ENCODE assay signal across 8 mouse cellular contexts in the genomic region with DNA sequence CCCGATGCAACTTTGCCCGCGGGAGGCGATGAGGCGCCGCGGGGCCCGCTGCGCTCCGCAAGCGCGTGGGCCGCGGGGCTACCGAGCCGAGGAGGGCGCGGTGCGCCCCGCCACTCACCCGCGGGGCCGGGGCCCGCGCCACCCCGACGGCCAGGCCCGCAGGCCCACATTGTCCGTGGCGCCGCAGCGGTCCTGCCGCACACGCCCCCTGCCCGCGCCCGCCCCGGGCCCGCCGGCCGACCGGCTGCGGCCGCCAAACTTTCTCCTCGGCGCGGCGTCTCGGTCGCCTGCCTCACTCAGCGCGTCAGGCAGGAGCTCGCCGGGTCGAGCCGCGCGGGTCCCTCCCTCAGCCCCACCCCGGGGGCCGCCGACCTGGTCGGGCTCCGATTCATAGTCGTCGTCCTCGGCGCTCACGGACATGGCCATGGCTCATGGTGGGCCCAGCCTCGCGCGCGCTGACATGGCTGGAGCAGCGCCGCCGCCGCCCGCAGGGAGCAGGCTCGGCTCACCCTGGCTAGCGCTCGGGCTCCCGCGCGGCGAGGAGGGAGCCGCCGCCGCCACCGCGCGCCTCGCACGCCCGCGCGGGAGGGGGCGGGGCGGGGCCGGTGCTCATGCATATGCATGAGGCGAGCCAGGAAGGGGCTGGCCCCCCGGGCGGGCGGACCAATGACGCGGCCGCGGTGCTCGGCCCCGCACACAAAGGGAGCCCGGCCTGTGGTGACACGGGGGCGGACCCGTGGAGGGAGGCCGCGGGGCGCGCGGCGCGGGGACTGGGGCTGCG. TPM values are rescaled to one million over a fixed set of nuclear protein-coding genes. Genes with fewer than 3 reads are reported as not detected.
DNase-seq lines count a peak whose midpoint lies in the region; ATAC-seq and TF ChIP-seq lines count a peak whose summit lies in the region.

No protein-coding gene starts in this region.

- H3K9ac ChIP-seq in embryonic facial prominence, embryonic 15.5 days, result peak overlapping the region; percentile 87
- peak overlapping the region; percentile 97 for H3K9ac ChIP-seq in kidney, embryonic 14.5 days (ENCODE audit: low read depth, low read length)
- peak overlapping the region; percentile 90 for H3K9ac ChIP-seq in limb, embryonic 14.5 days (ENCODE audit: low read depth, low read length, severe bottlenecking)
- peak overlapping the region; percentile 88 for H3K9ac ChIP-seq in midbrain, postnatal 0 days (replicated peaks; ENCODE audit: low read length, poor library complexity, severe bottlenecking)

- H3K4me2 ChIP-seq in embryonic facial prominence, embryonic 15.5 days (replicated peaks), result peak overlapping the region; percentile 83
- peak overlapping the region; percentile 88 for H3K4me2 ChIP-seq in kidney, embryonic 14.5 days (replicated peaks; ENCODE audit: low read depth, low read length)
- peak overlapping the region; percentile 84 for H3K4me2 ChIP-seq in limb, embryonic 14.5 days (replicated peaks; ENCODE audit: low read depth, low read length, severe bottlenecking)
- peak overlapping the region; percentile 71 for H3K4me2 ChIP-seq in midbrain, postnatal 0 days (ENCODE audit: low read depth, low read length, poor library complexity, severe bottlenecking)

- no peak for TF ChIP-seq CTCF in bone marrow macrophage, adult 2 months (IDR thresholded peaks at IDR 0.05; ENCODE audit: low read depth, low read length)
- TF ChIP-seq CTCF in midbrain, postnatal 0 days (IDR thresholded peaks at IDR 0.05), result peak; percentile 29; the same call in 1 of the 2 replicates

- H3K4me3 ChIP-seq in bone marrow macrophage, adult 2 months (ENCODE audit: insufficient read depth, low read length), result peak overlapping the region; percentile 71
- H3K4me3 ChIP-seq in embryonic facial prominence, embryonic 15.5 days (replicated peaks), result peak overlapping the region; percentile 83
- peak overlapping the region; percentile 87 for H3K4me3 ChIP-seq in kidney, embryonic 14.5 days (ENCODE audit: low read length)
- peak overlapping the region; percentile 85 for H3K4me3 ChIP-seq in limb, embryonic 14.5 days (replicated peaks; ENCODE audit: low read length)
- peak overlapping the region; percentile 87 for H3K4me3 ChIP-seq in midbrain, postnatal 0 days (ENCODE audit: low read depth, low read length)

- H3K4me1 ChIP-seq in bone marrow macrophage, adult 2 months (ENCODE audit: control insufficient read depth, insufficient read depth, low read length), result peaks cover 36% of the 10 kb centered on the region
- H3K4me1 ChIP-seq in embryonic facial prominence, embryonic 15.5 days, result peaks cover 27% of the 10 kb centered on the region
- H3K4me1 ChIP-seq in kidney, embryonic 14.5 days (ENCODE audit: control insufficient read depth, insufficient read depth, low read length), result peaks cover 27% of the 10 kb centered on the region
- H3K4me1 ChIP-seq in limb, embryonic 14.5 days (ENCODE audit: control insufficient read depth, insufficient read depth, low read length), result peaks cover 10% of the 10 kb centered on the region; the same call in 1 of the 2 replicates
- H3K4me1 ChIP-seq in midbrain, postnatal 0 days (ENCODE audit: insufficient read depth, low read length), result peaks cover 7% of the 10 kb centered on the region; the same call in 1 of the 2 replicates

- H3K27me3 ChIP-seq in embryonic facial prominence, embryonic 15.5 days, result no peaks in the 10 kb centered on the region
- no peaks in the 10 kb centered on the region for H3K27me3 ChIP-seq in kidney, embryonic 14.5 days (ENCODE audit: control insufficient read depth, insufficient read depth, low read length)
- H3K27me3 ChIP-seq in limb, embryonic 14.5 days (ENCODE audit: control insufficient read depth, insufficient read depth, low read length), result no peaks in the 10 kb centered on the region
- H3K27me3 ChIP-seq in midbrain, postnatal 0 days (ENCODE audit: insufficient read depth, low read length), result no peaks in the 10 kb centered on the region

- H3K9me3 ChIP-seq in embryonic facial prominence, embryonic 15.5 days (replicated peaks), result no peaks in the 10 kb centered on the region
- H3K9me3 ChIP-seq in kidney, embryonic 14.5 days (ENCODE audit: control insufficient read depth, low read length), result no peaks in the 10 kb centered on the region
- no peaks in the 10 kb centered on the region for H3K9me3 ChIP-seq in limb, embryonic 14.5 days (ENCODE audit: control insufficient read depth, low read length)
- no peaks in the 10 kb centered on the region for H3K9me3 ChIP-seq in midbrain, postnatal 0 days (ENCODE audit: low read length)

- no peaks in the 10 kb centered on the region for H3K36me3 ChIP-seq in embryonic facial prominence, embryonic 15.5 days
- H3K36me3 ChIP-seq in kidney, embryonic 14.5 days (ENCODE audit: control insufficient read depth, insufficient read depth, low read length), result no peaks in the 10 kb centered on the region
- H3K36me3 ChIP-seq in limb, embryonic 14.5 days (ENCODE audit: control insufficient read depth, insufficient read depth, low read length), result no peaks in the 10 kb centered on the region
- H3K36me3 ChIP-seq in midbrain, postnatal 0 days (ENCODE audit: insufficient read depth, low read length), result no peaks in the 10 kb centered on the region

- TF ChIP-seq POLR2A in bone marrow macrophage, adult 2 months (IDR thresholded peaks at IDR 0.05; ENCODE audit: borderline replicate concordance, low read depth, low read length), result no peak
- TF ChIP-seq POLR2A in limb, embryonic 14.5 days (IDR thresholded peaks at IDR 0.05; ENCODE audit: borderline replicate concordance, extremely low read depth, insufficient read depth, insufficient read length), result peak; percentile 64; the same call in 1 of the 2 replicates

- no peak overlapping the region for H3K27ac ChIP-seq in bone marrow macrophage, adult 2 months (ENCODE audit: insufficient read depth, low read depth, low read length)
- H3K27ac ChIP-seq in embryonic facial prominence, embryonic 15.5 days (replicated peaks), result peak overlapping the region; percentile 93
- H3K27ac ChIP-seq in kidney, embryonic 14.5 days (ENCODE audit: low read depth, low read length), result peak overlapping the region; percentile 92
- peak overlapping the region; percentile 90 for H3K27ac ChIP-seq in limb, embryonic 14.5 days (replicated peaks; ENCODE audit: low read depth, low read length)
- H3K27ac ChIP-seq in midbrain, postnatal 0 days (ENCODE audit: low read depth, low read length), result peak overlapping the region; percentile 96

- peak; percentile 88 for DNase-seq in A20 (ENCODE audit: low read depth, low spot score)
- peak; percentile 87 for DNase-seq in heart, adult 9 months (ENCODE audit: low spot score in 2 of 2)
- DNase-seq in limb, embryonic 14.5 days (ENCODE audit: low spot score), result peak; percentile 92
- DNase-seq in midbrain, postnatal 0 days (ENCODE audit: low spot score), result peak; percentile 95
- DNase-seq in spleen, postnatal 10 days (ENCODE audit: low spot score in 2 of 2), result peak; percentile 85 to 91

- ATAC-seq in embryonic facial prominence, embryonic 15.5 days (ENCODE audit: insufficient number of reproducible peaks, low FRiP score, low TSS enrichment, low read depth), result peak; percentile 98
- ATAC-seq in kidney, embryonic 14.5 days (ENCODE audit: low FRiP score, low TSS enrichment), result peak; percentile 99
- ATAC-seq in limb, embryonic 14.5 days (ENCODE audit: low FRiP score, low read depth), result peak; percentile 99
- peak; percentile 96 for ATAC-seq in midbrain, postnatal 0 days (ENCODE audit: low FRiP score)

- under 1% methylated on average over 96 of the region's 120 CpGs for WGBS in embryonic facial prominence, embryonic 15.5 days
- WGBS in kidney, embryonic 14.5 days, result under 1% methylated on average over 63 of the region's 120 CpGs
- under 1% methylated on average over 34 of the region's 120 CpGs for WGBS in limb, embryonic 14.5 days
- under 1% methylated on average over 36 of the region's 120 CpGs for whole genome bisulfite sequencing in midbrain, postnatal 0 days

RNA-seq across cellular contexts. Expression of a gene that starts 50.1 kb away (rescaled TPM):
- 30.3 and 33.2 TPM in 2 replicates for polyA plus RNA-seq in bone marrow macrophage, adult 2 months (2012; ENCODE audit: insufficient read depth, insufficient read length, missing spikeins)
- polyA plus RNA-seq in embryonic facial prominence, embryonic 15.5 days (2015; fragmentation: Nextera tagmentation; extraction: Ambion mirVana), result 32.0 and 36.0 TPM in 2 replicates
- 33.4 and 35.1 TPM in 2 replicates for polyA plus RNA-seq in kidney, embryonic 14.5 days (2014; fragmentation: Nextera tagmentation; extraction: Ambion mirVana)
- polyA plus RNA-seq in limb, embryonic 14.5 days (2012; rRNA removed), result 21.4 and 23.5 TPM in 2 replicates
- 33.7 and 40.4 TPM in 2 replicates for polyA plus RNA-seq in limb, embryonic 14.5 days (2014; fragmentation: Nextera tagmentation; extraction: Ambion mirVana)
- 24.5 and 41.5 TPM in 2 replicates for total RNA-seq in midbrain, postnatal 0 days (2014; rRNA removed)
- 36.1 and 38.0 TPM in 2 replicates for polyA plus RNA-seq in midbrain, postnatal 0 days (2015; fragmentation: Nextera tagmentation; extraction: Ambion mirVana)
